Mouse (Mus musculus): ENCODE data around the gene Krt4. TPM values are rescaled to one million over a fixed set of nuclear protein-coding genes. Genes with fewer than 3 reads are reported as not detected.

Gene Krt4
- not detected for polyA plus RNA-seq (2017; shearing (Covaris generic))

GRCm38 (mm10) chr15:101924635-101925034 lies at the start of gene Krt4:
Krt4 (minus strand) TSS chr15:101924735.

DNA sequence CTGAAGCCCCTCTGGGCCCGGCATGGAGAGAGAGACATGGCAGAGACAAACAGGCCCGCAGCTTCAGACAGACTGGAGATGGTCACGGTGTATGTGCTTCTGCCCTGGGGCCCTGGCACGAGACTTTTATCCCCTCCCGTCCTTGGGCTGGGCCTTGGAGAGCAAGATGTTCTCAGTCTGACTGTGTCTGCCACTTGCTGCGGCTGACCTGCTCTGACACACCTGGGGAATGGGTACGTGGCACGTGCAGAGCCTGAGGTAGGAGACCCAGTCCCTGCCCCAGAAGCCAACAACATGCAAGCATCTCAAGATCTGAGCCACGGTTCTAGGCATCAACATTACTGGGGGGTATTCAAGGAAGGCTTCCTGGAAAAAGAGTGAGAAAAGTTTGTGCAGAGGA lies 29.7 kb upstream of the Krt4 start, which contains the start of gene Krt78:
Gene Krt78, minus strand, starts transcription at position 101 of the 400 bp plus-strand sequence.

GRCm38 (mm10) chr15:101940274-101940829 lies 15.8 kb upstream of the Krt4 start, which contains the start of gene Krt79:
Krt79 (minus strand) TSS chr15:101940324.

DNA sequence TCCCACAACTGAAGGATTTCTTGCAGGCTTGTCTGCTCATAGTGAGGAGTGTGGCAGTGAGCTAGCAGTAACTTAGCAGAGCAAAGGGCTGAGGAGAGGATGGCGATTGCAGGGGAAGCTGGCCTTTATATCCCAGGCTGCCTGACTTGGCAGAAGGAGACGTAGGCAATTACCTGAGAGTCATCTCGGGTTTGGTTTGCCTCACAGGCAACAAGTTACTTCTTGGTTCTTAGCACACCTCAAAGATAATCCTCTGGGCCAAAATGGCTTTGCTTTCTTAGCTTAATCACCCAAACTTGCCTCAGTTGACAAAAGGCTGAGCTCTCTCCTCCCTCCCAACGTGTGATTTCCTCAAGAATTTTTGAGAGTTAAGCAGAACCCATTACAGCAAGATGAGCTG lies 31.7 kb downstream of the Krt4 start, which contains the start of gene Krt76:
Gene Krt76, minus strand, starts transcription at position 101 of the 400 bp plus-strand sequence.

DNA sequence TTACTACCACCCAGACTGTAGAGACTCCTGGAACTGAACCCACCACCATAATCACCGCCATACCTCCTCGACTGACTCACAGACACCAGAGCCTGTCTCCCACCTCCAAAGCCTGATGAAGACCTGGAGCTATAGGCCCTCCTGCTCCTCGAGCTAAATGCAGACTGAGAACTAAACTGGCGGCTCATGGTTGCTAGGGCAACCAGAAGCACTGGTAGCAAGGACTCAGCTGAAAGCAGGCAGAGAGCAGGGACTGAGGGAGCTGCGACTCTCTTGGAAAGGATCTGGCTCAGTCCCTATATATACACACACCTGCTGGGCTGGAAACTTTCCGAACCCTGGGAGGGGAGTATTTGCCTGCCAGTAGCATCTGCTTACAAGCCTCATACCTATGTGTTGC lies 55.1 kb downstream of the Krt4 start, which contains the start of gene Krt77:
Gene Krt77, minus strand, starts transcription at position 275 of the 400 bp plus-strand sequence.

Other genes with a start within 250 kb of the Krt4 start
- gene Krt6b, start 244.4 kb downstream of the Krt4 start, polyA plus RNA-seq (2017; shearing (Covaris generic)), result not detected
- gene Krt6a, start 230.4 kb downstream of the Krt4 start, polyA plus RNA-seq (2017; shearing (Covaris generic)), result not detected
- gene Krt5, start 211.8 kb downstream of the Krt4 start, polyA plus RNA-seq (2017; shearing (Covaris generic)), result not detected
- gene Krt71, start 181.6 kb downstream of the Krt4 start, polyA plus RNA-seq (2017; shearing (Covaris generic)), result not detected
- not detected for gene Krt72, start 138.3 kb downstream of the Krt4 start, polyA plus RNA-seq (2017; shearing (Covaris generic))
- gene Krt73, start 122.4 kb downstream of the Krt4 start, polyA plus RNA-seq (2017; shearing (Covaris generic)), result not detected
- gene Krt2, start 106.6 kb downstream of the Krt4 start, polyA plus RNA-seq (2017; shearing (Covaris generic)), result not detected
- 0.62 TPM for gene Krt1, start 73.9 kb downstream of the Krt4 start, polyA plus RNA-seq (2017; shearing (Covaris generic))
- not detected for gene Krt77, start 55.0 kb downstream of the Krt4 start, polyA plus RNA-seq (2017; shearing (Covaris generic))
- not detected for gene Krt76, start 31.8 kb downstream of the Krt4 start, polyA plus RNA-seq (2017; shearing (Covaris generic))
- gene Krt79, start 15.6 kb upstream of the Krt4 start, polyA plus RNA-seq (2017; shearing (Covaris generic)), result not detected
- gene Krt78, start 29.6 kb upstream of the Krt4 start, polyA plus RNA-seq (2017; shearing (Covaris generic)), result not detected
- not detected for gene Krt8, start 79.7 kb upstream of the Krt4 start, polyA plus RNA-seq (2017; shearing (Covaris generic))
- not detected for gene Krt18, start 103.4 kb upstream of the Krt4 start, polyA plus RNA-seq (2017; shearing (Covaris generic))
- 90.3 TPM for gene Eif4b, start 149.0 kb upstream of the Krt4 start, polyA plus RNA-seq (2017; shearing (Covaris generic))
- gene Tns2, start 175.7 kb upstream of the Krt4 start, polyA plus RNA-seq (2017; shearing (Covaris generic)), result 3.1 TPM
- gene Spryd3, start 211.5 kb upstream of the Krt4 start, polyA plus RNA-seq (2017; shearing (Covaris generic)), result 42.3 TPM
- gene Igfbp6, start 219.6 kb upstream of the Krt4 start, polyA plus RNA-seq (2017; shearing (Covaris generic)), result 0.56 TPM
- gene Soat2, start 225.8 kb upstream of the Krt4 start, polyA plus RNA-seq (2017; shearing (Covaris generic)), result 6.2 TPM